Mouse (Mus musculus) olfactory bulb, adult 2 months (tissue): ENCODE data around the gene Grik2.

ENCODE experiments used
- CTCF ChIP-seq: fragments of 200-500 bp; IDR thresholded peaks from 2 replicates; pipeline ENCODE4 v1.5.1; 2012; ENCODE audit warnings: low read depth, mild to moderate bottlenecking, low read length, moderate library complexity; ENCODE audit not compliant: insufficient read depth
- POLR2A ChIP-seq: fragments of 200-500 bp; IDR thresholded peaks from 2 replicates; pipeline ENCODE4 v1.6.1; 2012; ENCODE audit warnings: mild to moderate bottlenecking, low read depth, low read length, moderate library complexity; ENCODE audit not compliant: insufficient read depth

- TF ChIP-seq POLR2A, result no peak
- no peak for TF ChIP-seq CTCF
These were observed 308.3 kb downstream of the Grik2 start for GRCm38 (mm10) chr10:49480085-49480749.
